Mouse (Mus musculus) 3134 (cell line): Measurements from ENCODE around the gene Clec4n.
"Not testable (repeated sequence)": the region's sequence is repeated elsewhere in the genome, so short reads cannot be mapped to it uniquely, and the experiment has no call there.

Experiments
- DNase-seq: peaks from one replicate; pipeline ENCODE4 v3.0.0-alpha.2; 2011; ENCODE audit warnings: low spot score; ENCODE audit not compliant: insufficient read length; ENCODE audit errors: extremely low read depth

Gene Clec4n

DNA sequence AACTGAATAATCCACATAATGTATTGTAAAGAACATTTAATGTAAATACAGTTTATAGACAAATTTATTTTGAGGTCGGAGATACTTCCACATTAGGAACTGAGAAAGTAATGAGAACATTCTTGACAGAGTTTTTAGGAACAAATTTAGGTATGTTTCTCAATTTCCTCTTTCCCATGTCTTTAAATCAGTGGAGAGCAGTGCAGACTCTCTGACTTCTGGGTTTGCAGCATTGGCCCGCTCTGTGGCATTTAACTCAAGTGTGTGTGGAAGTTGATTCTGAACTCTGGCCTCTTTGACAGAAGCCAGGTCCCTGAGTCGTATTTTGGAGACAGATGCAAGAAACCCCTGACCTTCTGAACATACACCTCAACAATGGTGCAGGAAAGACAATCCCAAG lies at the start of gene Clec4n:
Gene Clec4n, plus strand, starts transcription at position 200 of the 400 bp plus-strand sequence.
- DNase-seq = no peak

GRCm38 (mm10) chr6:123184862-123185261 lies 44.8 kb upstream of the Clec4n start:
- DNase-seq = not testable (repeated sequence)

GRCm38 (mm10) chr6:123207187-123208076 lies 22.2 kb upstream of the Clec4n start:
- DNase-seq = no peak

DNA sequence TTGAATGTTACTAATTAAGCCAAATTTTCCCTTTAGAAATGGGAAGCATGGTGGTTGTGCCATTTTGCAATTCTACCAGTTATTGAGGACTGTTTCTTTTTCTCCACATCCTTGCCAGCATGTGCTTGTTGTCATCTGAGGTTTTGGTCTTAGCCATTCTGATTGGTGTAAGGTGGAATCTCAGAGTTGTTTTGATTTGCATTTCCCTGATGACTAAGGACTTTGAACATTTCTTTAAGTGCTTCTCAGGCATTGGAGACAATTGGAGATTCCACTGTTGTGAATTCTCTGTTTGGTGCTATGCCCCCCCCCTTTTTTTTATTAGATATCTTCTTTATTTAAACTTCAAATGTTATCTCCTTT lies 21.6 kb upstream of the Clec4n start:
- DNase-seq = not testable (repeated sequence)

GRCm38 (mm10) chr6:123211726-123212125 lies 17.9 kb upstream of the Clec4n start:
- no peak for DNase-seq

DNA sequence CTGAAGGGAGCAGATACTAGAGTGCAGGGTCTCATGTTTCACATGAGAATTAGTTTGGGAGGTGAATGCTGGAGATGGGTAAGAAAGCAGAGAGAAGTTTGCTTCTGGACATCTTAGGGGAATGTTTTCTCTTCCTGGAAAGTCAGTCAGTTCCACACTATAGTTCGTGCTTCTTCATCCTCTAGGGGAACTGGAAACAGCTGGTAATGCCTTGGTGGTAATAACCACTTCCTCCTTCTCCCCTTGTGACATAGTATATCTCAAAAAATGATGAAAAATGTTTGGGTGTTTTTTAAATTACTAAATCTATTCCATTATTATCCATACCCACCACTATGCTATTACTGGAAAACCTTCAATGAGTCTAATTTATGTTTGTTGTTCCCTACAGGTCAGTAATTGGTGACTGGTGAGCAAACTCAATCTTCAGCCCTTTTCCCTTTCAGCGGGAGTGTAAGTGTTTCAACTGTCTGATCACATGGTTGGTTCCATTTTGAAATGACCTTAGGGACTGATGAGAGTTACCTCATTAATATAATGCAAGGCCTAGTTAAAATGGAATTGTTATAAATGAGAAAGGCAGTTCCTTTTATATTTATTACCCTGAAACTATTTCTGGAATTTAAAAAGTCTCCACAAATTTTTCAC lies 2.0 kb upstream of the Clec4n start:
- DNase-seq = no peak

DNA sequence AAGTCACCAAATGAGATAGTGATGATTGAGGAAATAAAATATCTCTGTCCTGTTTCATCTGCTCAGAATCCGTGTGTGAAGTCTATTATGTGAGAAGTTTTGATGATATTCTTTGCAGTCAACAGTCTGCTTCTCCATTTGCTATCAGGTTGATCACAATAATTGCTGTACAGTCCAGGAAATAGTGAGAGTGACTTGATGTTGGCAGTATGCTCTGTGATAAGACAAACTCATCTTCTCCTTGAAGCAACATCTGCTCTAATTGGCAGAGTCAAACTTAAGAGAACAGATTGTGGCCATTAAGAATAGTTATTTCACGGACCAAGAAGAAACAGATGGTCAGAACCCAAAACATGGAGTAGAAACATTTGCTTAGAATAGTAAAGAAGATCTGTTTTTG lies 1.5 kb downstream of the Clec4n start:
- no peak for DNase-seq

DNA sequence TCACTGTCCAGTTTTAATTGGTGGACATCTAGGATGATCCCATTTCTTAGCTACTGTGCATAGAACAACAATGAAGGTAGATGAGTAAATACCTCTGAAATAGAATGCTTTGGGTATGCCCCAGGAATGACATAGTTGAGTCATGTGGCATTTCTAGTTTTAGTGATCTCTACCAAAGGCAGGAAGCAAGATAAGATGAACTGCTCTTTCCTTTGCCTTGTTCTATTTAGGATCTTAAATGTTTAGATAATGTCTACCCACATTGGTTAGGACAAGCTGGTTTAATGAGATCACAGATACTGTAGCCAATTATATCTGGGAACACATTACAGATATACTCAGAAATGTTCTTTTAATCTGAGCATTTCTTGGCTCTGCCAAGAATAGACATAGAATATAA lies 7.9 kb downstream of the Clec4n start:
- DNase-seq = no peak

GRCm38 (mm10) chr6:123244201-123244600 lies 14.6 kb downstream of the Clec4n start:
- no peak for DNase-seq

GRCm38 (mm10) chr6:123248862-123249261 lies 19.2 kb downstream of the Clec4n start:
- DNase-seq = not testable (repeated sequence)

GRCm38 (mm10) chr6:123252735-123253134 lies 23.1 kb downstream of the Clec4n start:
- no peak for DNase-seq

DNA sequence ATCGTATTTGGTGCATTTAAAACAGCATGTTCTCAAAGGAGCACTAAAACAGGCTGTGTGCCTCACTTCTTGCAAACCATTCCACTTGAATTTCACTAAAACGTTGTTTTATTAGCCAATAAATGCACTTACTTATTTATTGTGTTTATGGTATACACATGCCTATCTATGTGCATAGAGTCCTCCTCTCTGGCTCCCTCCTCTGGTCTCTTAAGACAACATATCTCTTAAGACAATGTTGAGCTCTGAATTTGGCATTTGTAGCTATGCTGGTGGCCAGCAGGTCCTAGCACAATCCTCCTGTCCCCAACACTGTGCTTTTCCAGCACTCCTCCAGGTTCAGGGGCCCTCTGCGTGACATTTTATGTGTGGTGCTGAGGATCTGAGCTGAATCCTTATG lies 29.3 kb downstream of the Clec4n start:
- no peak for DNase-seq

GRCm38 (mm10) chr6:123259889-123260603 lies 30.4 kb downstream of the Clec4n start:
- DNase-seq = no peak

- DNase-seq = no peak
These were observed 31.2 kb downstream of the Clec4n start for GRCm38 (mm10) chr6:123260868-123261267.

- DNase-seq = no peak
These were observed 32.0 kb downstream of the Clec4n start, which contains the start of gene Clec4d for GRCm38 (mm10) chr6:123261555-123262161. Gene Clec4d, plus strand, starts transcription at chr6:123262111.

GRCm38 (mm10) chr6:123264194-123264593 lies 34.6 kb downstream of the Clec4n start:
- DNase-seq = no peak

- DNase-seq = no peak
These were observed 36.2 kb downstream of the Clec4n start for GRCm38 (mm10) chr6:123265809-123266208.

GRCm38 (mm10) chr6:123266945-123267344 lies 37.3 kb downstream of the Clec4n start:
- no peak for DNase-seq

DNA sequence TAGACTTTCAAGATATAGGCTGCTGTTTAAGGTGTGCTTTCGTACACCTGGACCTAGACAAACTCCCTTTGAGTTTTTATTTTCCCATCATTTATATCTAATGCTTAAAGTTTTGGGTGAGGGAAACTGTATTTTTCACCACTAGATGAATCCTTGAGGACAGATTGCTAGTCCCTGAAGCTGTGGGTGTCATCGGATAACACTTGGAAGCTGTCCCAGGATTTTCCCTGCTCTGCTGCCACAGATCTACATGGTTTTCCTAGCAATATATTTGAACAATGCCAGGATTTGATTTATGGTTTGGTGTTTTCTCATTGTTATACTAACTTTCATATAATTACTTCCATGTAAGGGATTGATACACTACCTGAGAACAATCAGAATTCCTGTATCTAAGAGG lies 49.8 kb downstream of the Clec4n start:
- no peak for DNase-seq

- DNase-seq = no peak
These were observed 56.7 kb downstream of the Clec4n start for GRCm38 (mm10) chr6:123286311-123286710.

- DNase-seq = no peak
These were observed 59.3 kb downstream of the Clec4n start for GRCm38 (mm10) chr6:123288931-123289330.
